Mouse (Mus musculus) left cerebral cortex, postnatal 4 days (tissue): ENCODE measurements around the gene Cdh11. TPM values are rescaled to one million over a fixed set of nuclear protein-coding genes. Genes with fewer than 3 reads are reported as not detected.

ENCODE experiments used
- DNase-seq: peaks from one replicate; pipeline ENCODE4 v3.0.0-alpha.2; 2022
- intact Hi-C: fragments of 180-260 bp; cut with DNase I; formaldehyde crosslinking; loops from one replicate; pipeline ENCODE4 v1.15.1; 2025
- total RNA-seq, 2 experiments: library from RNA; stranded (reverse); gene quantifications; 2 replicates each; pipeline ENCODE4 v1.2.3; 2021

The Cdh11 gene
- 10 to 100 TPM; 82.7 to 89.6 TPM for total RNA-seq

DNA sequence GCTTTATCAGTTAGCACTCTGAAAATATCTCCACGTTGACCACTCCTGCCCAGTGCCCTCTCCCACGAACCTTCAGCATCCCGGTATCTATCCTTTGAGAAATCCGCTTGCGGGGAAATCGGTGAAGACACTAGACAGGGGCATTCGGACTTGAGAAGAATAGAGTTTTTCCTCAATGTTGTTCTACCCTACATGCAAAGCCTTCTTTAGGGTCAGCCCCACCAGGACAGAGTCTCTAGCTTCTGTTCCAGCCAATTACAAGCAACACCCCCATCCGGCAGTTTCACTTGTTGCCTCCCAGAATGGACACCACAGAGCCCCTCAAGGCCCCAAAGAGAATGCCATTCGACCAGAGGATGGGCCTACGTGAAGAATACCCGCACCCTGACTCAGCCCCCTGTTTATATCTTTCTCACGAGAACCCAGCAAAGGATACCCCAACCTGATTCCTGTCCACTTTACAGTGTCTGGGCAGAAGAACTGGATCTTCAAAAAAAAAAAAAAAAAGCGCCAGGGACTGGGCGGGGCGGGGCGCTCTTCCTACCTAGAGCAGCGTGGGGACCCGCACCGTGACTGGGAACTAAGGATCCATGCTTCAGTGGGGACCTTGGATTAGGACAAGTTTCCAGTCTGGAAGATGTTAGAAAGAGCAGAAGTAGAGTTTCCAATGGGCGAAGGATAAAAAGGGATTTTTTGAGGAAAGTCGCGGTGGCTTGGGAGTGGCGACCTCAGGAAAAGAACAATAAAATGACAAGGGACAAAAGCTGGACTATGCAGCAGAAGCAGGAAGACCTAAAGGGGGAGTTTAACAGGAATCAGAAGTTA is at the start of gene Cdh11:
Gene Cdh11, minus strand, starts transcription at position 51 of the 825 bp plus-strand sequence.
- peak; percentile 7 for DNase-seq
- intact Hi-C loops = loop anchor here (2.0 to 10.0 kb wide), 4 partner anchors 549 to 1841 kb away; no protein-coding TSS in a partner anchor

DNA sequence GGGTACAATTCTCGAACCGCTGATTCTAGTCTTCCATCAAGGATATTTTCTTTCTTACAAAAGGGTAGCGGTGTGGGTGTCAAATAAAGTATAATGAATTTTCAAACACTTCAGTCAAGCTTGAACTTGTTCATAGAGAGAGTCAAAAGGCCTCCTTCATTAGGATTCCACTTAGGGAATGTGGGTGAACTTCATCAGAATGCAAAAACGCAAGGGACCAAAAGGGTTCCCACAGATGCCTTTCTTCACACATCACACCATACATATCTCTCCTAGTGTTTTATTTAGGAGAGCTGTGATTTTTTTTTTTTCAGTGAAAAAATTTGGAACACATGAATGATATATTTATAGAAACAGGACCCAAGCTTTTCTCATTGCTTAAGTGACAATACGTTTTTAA is 28.5 kb upstream of the Cdh11 start:
- no peak for DNase-seq
- intact Hi-C loops = no loop called here

DNA sequence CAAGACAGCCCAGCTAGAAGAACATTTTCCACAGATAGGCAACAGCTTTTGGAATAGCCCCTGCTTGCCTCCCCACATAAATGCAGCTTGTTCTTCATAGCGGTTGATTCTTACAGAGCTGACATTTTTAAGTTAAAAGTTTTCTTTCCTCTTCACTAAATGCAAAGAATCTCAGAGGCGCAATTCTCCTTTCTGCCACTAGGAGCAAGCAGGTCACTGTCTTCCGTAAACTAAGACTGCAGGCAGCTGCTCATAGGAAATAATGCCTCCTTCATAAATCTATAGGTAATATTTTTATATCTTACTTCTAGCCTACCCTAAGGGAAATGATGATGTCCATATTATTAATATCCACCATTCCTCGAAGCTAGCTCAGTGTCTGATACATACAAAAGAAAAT is 4.9 kb upstream of the Cdh11 start:
- peak; percentile 24 for DNase-seq
- intact Hi-C loops = no loop called here

DNA sequence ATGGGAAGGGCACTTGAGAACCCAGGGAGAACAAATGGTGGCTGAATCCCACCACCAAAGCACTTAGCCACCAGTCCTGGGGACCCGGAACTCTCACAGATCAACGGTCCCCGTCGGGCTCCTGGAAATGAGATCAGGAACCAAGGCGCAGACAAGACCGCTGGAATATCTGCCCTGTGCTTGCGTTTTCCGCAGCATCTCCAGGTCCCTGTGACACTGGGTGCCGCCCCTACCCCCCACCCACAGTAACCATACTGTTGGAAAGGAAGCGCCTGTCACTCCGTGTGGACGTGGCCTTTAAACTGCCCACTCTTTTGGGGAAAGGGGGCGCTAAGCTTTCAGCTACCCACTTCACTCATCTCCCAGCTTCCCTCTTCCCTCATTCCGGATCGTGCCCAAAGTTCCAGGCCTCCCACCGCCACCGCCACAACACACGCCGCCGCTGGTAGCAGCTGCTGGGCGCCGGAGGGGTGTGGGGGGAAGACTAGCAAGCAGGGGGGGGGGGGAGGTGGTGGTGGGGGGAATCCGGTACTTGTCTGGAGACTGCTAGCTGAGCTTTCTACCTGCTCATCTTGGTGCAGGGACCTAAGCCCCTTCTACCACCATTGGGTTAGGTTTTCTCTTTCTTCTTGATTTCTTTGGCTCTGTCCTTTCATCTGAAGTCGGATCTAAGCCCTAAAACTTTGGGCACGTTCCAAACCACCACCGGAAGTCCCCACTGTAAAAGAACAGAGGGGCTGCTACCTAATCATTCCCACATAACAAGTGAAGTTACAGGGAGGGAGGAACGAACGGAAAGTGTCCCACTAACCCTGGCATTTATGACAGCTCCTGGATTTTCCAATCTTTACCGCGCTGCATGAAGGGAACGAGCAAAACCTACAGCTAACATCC is 1.3 kb upstream of the Cdh11 start:
- intact Hi-C loops = loop anchor here (10.0 kb wide), 3 partner anchors 548 to 1842 kb away; no protein-coding TSS in a partner anchor
- DNase-seq = peak; percentile 49

DNA sequence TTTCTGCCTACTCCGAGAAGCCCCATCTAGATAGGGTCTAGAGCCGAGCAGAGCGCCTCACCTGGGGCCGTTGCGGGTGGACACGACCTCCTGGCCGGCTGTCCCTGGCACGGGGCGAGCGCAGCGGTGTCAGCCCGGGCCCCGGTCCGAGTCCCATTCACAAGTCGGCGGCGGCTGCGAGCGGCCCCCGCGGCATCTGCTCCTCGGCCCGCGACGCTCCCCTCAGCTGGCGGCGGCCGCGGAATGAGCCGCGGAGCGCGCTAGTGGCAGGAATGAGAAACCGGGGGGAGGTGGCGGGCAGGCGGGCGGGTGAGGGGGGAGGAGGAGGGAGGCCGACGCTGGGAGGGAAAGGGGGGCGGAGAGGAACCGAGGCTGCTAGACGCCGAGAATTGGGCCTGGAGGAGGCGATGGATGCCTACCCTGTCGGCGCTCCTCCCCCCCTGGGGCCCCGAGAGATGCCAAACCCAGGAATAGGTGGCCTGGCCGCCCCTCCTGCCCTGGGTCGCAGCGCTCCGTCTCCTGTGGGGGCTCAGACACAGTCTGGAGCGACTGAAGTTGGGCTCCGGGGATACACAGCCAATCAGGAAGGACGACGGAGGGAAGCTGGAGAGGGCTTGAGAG is 497 bp downstream of the Cdh11 start:
- intact Hi-C loops = loop anchor here (2.0 to 10.0 kb wide), 4 partner anchors 550 to 1840 kb away; no protein-coding TSS in a partner anchor
- peak; percentile 75 for DNase-seq

DNA sequence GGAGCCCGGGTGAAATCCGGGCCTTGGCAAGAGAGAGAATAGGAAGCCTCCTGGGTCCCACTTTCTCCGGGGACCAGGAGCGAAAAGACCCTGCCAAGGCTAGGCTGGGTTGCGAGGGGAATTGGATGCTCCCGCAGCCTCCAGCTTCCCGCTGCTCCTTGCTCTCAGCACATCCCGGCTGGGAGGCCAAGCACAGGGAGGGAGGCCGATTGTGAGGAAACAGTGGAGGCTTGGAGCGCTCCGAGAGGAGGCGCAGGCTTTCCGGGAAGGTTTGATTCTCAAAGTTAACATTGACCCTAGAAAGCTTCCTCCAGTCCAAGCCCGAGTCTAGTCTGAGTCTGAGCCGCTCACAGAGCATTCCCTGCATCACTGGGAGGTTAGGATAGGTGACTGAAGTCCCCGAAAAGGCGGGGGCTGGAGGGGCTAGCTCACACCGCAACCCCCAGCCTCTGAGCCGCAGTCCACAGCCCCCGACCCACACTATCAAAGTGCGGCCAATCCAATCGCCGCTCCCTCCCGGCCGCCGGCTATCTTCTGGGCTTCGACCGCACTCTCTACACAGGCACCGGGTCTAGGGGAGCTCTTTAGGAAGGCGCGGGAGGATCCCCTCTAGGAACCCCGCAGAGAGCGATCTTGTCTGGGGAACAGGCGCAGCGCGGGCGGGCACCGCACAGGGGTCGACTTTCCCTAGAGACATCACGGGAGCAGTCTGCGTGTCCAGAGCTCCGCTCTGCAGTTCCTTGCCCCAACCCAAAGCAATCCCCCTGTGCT is 1.4 kb downstream of the Cdh11 start:
- intact Hi-C loops = loop anchor here (2.0 to 10.0 kb wide), 4 partner anchors 551 to 1839 kb away; no protein-coding TSS in a partner anchor
- peak; percentile 52 for DNase-seq

DNA sequence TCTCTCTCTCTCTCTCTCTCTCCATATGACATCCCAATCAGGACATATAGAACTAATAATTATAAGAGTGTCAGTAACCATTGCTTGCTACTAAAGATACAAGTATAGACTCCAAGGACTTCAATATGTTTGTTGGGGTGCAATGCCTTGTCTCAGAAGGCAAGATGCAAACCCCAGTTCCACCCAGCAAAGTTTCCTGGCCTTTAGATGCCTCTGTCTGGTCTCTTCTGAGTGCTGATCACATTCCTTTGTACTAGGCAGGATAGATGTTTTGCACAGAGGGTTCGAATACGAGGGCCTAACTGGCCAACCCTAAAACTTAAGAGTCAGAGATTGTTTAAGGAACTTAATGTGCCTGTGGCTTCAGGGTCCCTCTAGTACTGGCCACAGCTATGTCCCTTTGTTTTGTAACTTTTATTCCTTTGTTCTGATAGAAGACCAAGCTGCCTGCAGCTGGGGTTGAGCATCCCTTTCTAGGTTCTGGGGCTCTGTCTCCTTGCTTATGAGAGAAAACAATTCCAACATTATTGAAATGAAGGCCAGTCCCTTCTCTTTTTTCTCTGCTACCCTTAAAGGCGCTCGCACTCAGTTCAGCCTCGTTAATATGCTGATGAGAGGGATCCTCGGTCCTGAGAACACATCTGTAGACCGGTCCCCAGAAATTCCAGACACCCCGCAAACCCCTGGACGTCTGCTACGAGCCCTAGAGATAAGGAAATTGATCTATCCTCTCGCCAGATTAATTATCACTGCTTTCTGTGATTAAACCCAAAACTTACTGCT is 2.5 kb downstream of the Cdh11 start:
- DNase-seq = no peak
- intact Hi-C loops = loop anchor here (10.0 kb wide), 3 partner anchors 552 to 1838 kb away; no protein-coding TSS in a partner anchor

DNA sequence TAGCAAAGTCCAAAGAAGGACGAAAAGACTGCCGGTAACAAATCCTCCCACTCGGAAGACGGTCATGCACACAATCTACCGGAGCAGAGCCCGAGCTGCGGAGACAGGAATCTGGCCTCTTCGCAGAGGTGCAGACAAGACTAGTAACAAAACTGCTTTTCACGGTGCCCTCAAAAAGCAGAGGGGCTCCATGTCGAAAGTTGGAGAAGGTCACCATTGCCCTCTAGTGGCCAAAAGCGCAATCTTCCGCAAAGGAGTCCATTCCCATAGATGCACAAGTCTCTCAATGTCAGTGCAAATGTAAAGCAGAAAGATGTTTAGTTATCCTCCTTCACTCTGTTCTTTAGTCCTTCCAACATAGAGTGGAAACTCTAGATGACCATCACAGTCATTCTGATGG is 4.5 kb downstream of the Cdh11 start:
- peak; percentile 88 for DNase-seq
- intact Hi-C loops = loop anchor here (10.0 kb wide), 3 partner anchors 554 to 1836 kb away; no protein-coding TSS in a partner anchor

DNA sequence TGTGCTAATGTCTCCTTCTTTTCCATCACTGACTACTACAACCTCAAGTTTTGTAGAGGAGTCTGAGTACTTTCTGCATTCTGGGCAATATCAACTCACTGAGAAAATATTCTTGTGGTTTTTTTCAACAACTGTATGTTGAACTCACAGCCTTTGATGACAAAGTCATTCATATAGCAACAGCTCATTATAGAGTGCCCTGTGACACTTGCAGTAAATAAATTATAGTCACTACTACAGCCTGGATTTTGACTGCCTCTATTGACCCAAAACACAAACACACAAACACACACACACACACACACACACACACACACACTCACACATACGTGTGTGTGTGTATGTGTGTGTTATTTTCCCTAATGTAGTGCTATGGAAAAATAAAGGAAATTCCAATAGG is 10.8 kb downstream of the Cdh11 start:
- DNase-seq = no peak
- intact Hi-C loops = loop anchor here (10.0 kb wide), 1 partner anchor 1920 kb away; no protein-coding TSS in a partner anchor

DNA sequence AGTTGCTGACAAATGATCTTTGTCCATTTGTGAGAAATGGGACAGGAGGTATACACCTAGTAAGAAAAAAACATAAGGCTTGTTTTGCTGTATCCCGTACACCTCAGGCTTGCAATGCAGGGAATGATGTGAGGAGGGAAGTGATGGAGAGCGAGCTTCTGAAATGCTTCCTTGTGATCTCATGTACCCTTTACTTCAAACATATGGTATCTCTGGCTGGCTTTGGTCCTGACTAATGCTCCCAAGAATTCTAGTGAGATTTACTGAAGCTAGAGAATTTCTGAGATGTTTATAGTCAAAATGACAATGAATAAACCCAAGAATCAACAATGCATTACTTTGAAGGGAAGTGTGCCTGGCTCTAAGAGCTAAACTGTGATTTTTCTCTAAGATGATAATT is 14.0 kb downstream of the Cdh11 start:
- DNase-seq = no peak
- intact Hi-C loops = loop anchor here (10.0 kb wide), 1 partner anchor 1917 kb away; no protein-coding TSS in a partner anchor

DNA sequence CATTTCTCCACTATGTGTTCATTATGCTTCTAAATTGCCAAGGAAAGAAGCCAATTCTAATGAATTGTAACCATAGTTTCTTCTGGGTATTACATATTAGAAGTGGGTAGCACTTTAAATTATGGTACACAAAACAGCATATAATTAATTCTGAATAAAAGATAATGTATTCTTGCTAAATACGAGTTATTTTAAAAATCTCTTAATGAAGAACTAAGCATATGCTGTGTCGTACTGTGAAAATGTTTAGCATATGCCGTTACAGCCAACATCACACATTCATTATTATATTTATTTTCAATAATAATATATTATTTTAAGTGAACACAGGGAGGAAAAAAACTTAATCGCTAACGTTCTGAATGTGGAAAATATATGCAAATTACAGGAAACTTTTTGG is 31.6 kb downstream of the Cdh11 start:
- no peak for DNase-seq
- intact Hi-C loops = no loop called here

DNA sequence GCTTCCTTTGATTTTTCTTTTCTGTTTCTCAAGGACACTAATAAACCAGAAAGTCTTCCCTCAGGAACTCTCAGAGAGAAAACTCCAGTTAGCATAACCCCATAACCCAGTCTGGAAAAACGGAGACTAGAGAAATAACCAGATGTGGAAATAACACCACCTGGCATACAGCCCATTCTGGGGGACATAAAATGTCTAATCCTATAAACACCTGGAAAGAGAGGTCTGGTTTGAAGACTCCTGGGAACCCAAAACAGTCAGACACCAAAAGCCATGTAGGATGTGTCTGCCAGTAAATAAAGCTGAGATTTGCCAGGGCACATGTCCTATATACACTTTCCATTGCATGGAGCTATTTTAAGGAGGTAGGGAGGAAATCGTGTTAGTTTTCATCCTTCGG is 42.5 kb downstream of the Cdh11 start:
- intact Hi-C loops = no loop called here

DNA sequence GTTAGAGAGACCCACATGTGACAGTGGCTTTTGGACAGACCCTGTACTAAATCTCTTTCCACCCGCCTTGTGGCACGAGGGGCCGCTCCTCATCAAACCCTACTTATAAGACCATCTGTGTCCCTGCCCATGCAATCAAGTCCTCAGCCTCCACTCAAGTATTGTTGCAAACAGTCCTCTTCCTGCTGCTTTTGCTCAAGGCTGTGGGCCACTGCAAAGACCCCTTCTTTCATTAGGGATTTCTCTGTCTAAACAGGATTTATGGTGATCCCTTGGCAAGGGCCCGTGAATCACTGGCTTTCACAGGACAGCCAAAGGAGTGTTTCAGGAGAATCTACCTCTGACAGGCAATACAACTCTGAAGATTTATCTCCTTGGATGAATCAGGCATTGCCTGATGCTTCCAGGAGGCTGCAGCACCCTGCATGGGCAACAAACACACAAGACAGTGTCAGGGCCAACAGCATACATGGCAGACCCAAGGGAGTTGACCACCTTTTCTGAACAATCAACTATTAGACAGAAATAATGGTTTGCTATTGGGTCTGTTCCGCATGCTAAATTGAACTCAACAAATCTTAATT is 43.3 kb downstream of the Cdh11 start:
- intact Hi-C loops = no loop called here
- DNase-seq = no peak

More for the DNA sequence above, 42.5 kb downstream of the Cdh11 start:
- DNase-seq = no peak

DNA sequence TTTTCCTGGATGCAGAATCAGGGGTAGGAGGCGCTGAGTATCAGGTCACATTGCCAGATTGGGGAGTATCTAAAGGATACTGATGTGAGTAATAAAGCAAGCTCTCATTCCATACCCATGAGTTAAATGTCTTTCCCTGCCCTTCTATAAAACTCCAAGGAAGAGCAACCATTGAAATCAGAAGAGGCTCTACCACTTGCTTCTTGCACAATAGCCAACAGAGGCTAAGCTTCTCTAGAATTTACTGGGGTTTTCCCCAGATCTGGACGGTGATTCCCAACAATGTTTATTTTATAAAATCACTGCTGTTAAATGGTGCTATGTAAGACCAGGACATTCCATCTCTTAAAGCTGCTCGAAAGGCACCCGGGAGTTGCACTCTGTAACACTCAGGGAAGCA is 44.5 kb downstream of the Cdh11 start:
- intact Hi-C loops = no loop called here
- DNase-seq = no peak

DNA sequence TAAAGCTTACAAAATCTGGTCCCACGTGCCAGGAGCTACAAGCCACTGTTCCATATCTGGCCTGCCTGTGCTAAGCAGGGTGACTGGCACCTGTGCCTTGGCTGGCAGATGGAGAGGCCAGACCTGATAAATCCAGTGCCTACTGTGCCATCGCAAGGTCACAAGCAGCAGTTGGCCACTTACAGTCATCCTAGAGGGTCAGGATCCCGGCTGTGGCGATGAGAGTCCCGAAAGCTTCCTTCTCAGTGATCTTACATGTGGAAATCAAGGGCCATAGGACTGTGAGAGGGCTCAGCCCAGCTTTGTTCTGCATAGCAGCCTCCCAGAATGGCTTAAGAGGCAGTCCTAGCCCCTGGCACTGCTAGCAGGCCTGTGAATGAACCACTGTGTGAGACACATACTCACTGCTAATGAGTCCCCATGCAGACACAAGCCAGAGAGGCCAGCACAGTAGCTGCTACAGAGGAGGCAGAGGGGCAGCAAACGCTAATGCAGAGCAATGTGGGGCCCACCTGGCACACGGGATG is 46.4 kb downstream of the Cdh11 start:
- intact Hi-C loops = no loop called here
- DNase-seq = peak; percentile 62

DNA sequence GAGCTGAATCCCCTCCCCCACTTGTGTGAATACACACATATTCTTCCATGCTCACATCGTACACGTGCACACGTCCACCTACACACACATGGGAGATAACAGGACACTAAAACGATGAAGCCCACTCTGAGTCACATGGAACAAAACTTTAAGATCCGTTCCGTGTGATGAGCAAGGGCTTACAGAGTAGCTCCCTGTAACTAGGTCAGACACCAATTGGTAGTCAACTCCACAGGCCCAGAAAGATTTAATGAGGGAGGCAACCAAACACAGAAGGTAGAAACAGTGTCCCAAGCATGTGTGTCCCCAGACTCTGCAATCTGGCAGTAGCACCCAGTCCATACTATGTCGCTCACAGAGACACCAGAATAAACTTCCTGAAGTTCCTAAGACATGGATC is 47.0 kb downstream of the Cdh11 start:
- intact Hi-C loops = no loop called here
- DNase-seq = no peak

DNA sequence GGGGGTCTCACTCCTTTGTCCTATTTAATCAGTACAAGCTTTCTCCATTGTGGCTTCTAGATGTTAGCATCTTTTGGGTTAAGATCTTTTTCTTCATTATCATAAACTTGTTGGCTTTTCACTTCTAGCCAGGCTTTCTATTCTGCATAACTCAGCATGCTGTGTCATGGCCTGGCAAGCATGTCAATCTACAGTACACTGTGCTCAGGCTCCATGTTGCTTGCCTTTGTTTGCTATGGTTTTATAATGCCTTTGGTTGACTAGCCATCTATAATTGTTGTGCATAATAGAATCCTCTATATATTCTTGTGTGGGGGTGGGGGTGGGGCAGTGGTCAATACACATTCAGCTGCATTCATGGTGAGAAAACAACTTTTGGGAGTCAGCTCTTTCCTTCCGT is 51.0 kb downstream of the Cdh11 start:
- intact Hi-C loops = no loop called here
- DNase-seq = no peak

DNA sequence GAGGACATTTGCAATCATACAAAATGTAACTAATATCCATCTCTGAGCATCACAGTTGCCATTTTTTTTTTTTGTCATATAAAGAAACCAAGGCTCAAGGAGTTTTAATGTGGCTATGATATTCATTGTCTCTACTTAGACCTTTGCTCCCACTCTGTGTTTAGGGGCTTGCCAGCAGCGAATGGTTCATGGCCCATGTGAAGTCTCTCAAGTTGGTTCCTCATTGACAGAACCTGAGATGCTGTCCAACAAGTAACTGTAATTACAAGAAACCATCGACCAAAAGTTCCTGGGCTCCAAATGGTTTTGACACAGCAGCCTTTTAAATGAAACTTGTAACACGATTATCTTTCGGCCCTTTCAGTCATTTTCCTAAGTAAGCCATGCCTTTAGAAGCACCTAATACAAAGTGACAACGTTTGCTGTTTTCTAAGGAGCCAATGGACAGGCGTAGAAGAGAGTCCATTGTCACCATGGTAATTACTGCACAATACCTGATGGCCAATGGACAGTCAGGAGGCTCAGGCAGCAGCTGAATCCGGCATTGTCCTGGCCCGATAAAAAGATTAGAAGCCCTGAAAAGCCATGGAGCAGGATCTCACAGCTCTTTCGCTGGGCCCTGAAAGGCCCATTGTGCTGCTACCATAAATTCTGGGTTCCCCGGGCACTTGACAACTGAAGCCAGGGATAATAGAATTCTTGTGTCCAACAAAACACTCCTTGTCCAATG is 59.1 kb downstream of the Cdh11 start:
- intact Hi-C loops = no loop called here
- no peak for DNase-seq
